Mouse (Mus musculus): ENCODE measurements around the gene Olfr520. TPM values are rescaled to one million over a fixed set of nuclear protein-coding genes. Genes with fewer than 3 reads are reported as not detected.
"Not testable (repeated sequence)": the region's sequence is repeated elsewhere in the genome, so short reads cannot be mapped to it uniquely, and the experiment has no call there.

Gene Olfr520
- polyA plus RNA-seq, 1 experiment from 2014 or later: not detected

DNA sequence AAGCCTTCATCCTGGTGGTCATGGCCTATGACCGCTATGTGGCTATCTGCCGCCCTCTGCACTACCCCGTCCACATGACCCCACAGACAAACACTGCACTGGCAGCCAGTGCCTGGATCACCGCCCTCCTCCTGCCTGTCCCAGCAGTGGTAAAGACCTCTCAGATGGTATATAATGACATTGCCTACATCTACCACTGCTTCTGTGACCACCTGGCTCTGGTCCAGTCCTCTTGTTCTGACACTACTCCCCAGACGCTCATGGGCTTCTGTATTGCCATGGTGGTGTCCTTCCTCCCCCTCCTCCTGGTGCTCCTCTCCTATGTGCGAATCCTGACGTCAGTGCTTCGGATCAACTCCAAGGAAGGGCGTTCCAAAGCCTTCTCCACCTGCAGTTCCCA, 5.4 kb downstream of the Olfr520 start:
- not testable (repeated sequence) for H3K9ac ChIP-seq (ENCODE audit: low read length); ATAC-seq (replicated peaks; ENCODE audit: extremely low read depth, insufficient read depth, low FRiP score); H3K27me3 ChIP-seq (ENCODE audit: control insufficient read depth, insufficient read depth, low read length); H3K4me1 ChIP-seq (ENCODE audit: control insufficient read depth, insufficient read depth, low read length); H3K36me3 ChIP-seq (ENCODE audit: control insufficient read depth, insufficient read depth); H3K27ac ChIP-seq (ENCODE audit: low read length); H3K9me3 ChIP-seq (replicated peaks; ENCODE audit: control insufficient read depth, low read length); H3K4me3 ChIP-seq (ENCODE audit: low read length); H3K4me2 ChIP-seq (ENCODE audit: low read depth, low read length)
- WGBS: 89% methylated on average over 9 of the region's 9 CpGs

DNA sequence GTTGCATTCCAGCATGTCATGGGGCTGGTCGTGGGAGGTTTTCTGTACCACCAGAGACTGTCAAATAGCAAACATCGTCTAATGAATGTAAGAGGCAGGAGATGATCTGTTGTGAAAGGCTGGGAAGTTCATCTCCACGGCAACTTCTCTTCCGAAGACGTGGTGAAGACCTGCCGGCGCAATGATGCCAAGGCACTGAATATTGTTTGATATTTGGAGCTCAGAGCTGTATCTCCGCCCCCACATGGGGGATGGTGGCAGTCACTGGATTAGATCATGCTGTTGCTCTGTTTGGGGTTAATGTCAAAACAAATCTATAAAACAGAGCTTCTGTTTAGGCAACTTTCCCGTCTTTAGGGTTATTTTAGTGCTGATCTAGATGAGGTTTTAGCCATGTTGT, 9.2 kb downstream of the Olfr520 start:
- Histone ChIP-seq H3K9me3 (replicated peaks; ENCODE audit: control insufficient read depth, low read length) (no peaks in the 10 kb centered on the region), H3K4me1 (ENCODE audit: control insufficient read depth, insufficient read depth, low read length) (peaks cover 2% of the 10 kb centered on the region; the same call in 1 of the 2 replicates), H3K4me3 (ENCODE audit: low read length) (no peak overlapping the region), H3K27ac (ENCODE audit: low read length) (no peak overlapping the region), H3K9ac (ENCODE audit: low read length) (no peak overlapping the region), H3K36me3 (ENCODE audit: control insufficient read depth, insufficient read depth) (no peaks in the 10 kb centered on the region), H3K27me3 (ENCODE audit: control insufficient read depth, insufficient read depth, low read length) (peaks cover 2% of the 10 kb centered on the region; the same call in 1 of the 2 replicates), H3K4me2 (ENCODE audit: low read depth, low read length) (no peak overlapping the region)
- no peak for ATAC-seq (replicated peaks; ENCODE audit: extremely low read depth, insufficient read depth, low FRiP score)
- 56% methylated on average over 9 of the region's 9 CpGs for WGBS

DNA sequence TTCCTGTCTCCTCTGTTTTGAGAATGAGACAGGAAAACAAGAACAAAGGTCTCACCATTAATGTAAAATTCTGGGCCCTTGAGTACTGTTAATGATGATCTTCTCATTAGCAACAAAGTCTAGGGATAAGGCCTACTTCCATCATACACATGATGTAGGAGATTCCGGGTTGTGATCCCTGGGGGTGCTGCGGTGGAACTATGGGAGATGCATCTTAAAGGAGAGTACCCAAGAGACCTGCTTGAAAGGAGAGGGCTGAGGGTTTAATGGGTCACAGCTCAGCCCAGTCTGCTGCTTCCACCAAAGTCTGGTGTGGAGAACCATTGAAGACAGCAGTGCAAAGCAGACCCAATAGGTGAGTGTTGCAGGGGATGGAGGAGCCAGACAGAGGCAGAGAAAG, 33.1 kb downstream of the Olfr520 start, which contains the start of gene Olfr521:
Gene Olfr521 (plus strand): TSS at position 301 of the 400 bp plus-strand sequence.
- 86% methylated on average over 2 of the region's 2 CpGs for WGBS
- ATAC-seq (replicated peaks; ENCODE audit: extremely low read depth, insufficient read depth, low FRiP score): no peak
- H3K9me3 ChIP-seq (replicated peaks; ENCODE audit: control insufficient read depth, low read length): peaks cover 9% of the 10 kb centered on the region
- H3K4me1 ChIP-seq (ENCODE audit: control insufficient read depth, insufficient read depth, low read length): no peaks in the 10 kb centered on the region
- H3K4me2 ChIP-seq (ENCODE audit: low read depth, low read length): no peak within 1 kb of the TSS
- no peak within 1 kb of the TSS for H3K4me3 ChIP-seq (ENCODE audit: low read length)
- H3K27me3 ChIP-seq (ENCODE audit: control insufficient read depth, insufficient read depth, low read length): no peaks in the 10 kb centered on the region
- H3K9ac ChIP-seq (ENCODE audit: low read length): no peak within 1 kb of the TSS
- no peaks in the 10 kb centered on the region for H3K36me3 ChIP-seq (ENCODE audit: control insufficient read depth, insufficient read depth)
- no peak within 1 kb of the TSS for H3K27ac ChIP-seq (ENCODE audit: low read length)

GRCm38 (mm10) chr7:99781385-99781784, 51.3 kb downstream of the Olfr520 start:
- no peak overlapping the region for H3K4me2 ChIP-seq (ENCODE audit: low read depth, low read length)
- no peaks in the 10 kb centered on the region for H3K36me3 ChIP-seq (ENCODE audit: control insufficient read depth, insufficient read depth)
- H3K4me3 ChIP-seq (ENCODE audit: low read length): no peak overlapping the region
- no peak overlapping the region for H3K9ac ChIP-seq (ENCODE audit: low read length)
- ATAC-seq (replicated peaks; ENCODE audit: extremely low read depth, insufficient read depth, low FRiP score): no peak
- no peaks in the 10 kb centered on the region for H3K27me3 ChIP-seq (ENCODE audit: control insufficient read depth, insufficient read depth, low read length)
- H3K9me3 ChIP-seq (replicated peaks; ENCODE audit: control insufficient read depth, low read length): no peaks in the 10 kb centered on the region; the same call in 1 of the 2 replicates
- WGBS: 62% methylated on average over 5 of the region's 5 CpGs
- no peak overlapping the region for H3K27ac ChIP-seq (ENCODE audit: low read length)
- no peaks in the 10 kb centered on the region for H3K4me1 ChIP-seq (ENCODE audit: control insufficient read depth, insufficient read depth, low read length)

DNA sequence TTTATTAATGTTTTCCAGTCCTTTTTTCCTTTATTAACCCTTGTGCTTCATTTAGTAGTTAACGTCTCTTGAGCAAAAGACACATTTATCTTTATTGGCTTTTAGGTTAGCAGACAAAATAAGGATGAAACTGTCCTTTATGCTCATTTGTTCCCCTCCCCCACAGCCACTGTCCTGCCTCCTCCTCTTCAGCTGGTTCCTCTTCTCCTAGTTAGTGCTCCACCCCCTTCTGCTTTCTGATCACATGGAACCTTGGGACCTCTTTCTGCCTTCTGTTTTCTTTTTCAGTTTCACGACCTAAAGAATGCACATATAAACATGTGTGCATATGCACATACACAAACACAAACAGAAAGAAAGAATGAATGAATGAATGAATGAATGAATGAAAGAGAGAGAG, 51.8 kb downstream of the Olfr520 start:
- ATAC-seq (replicated peaks; ENCODE audit: extremely low read depth, insufficient read depth, low FRiP score): no peak
- WGBS: 70% methylated on average over 2 of the region's 2 CpGs
- H3K4me3 ChIP-seq (ENCODE audit: low read length): no peak overlapping the region
- H3K9ac ChIP-seq (ENCODE audit: low read length): no peak overlapping the region
- no peak overlapping the region for H3K4me2 ChIP-seq (ENCODE audit: low read depth, low read length)
- H3K27ac ChIP-seq (ENCODE audit: low read length): no peak overlapping the region
- H3K27me3 ChIP-seq (ENCODE audit: control insufficient read depth, insufficient read depth, low read length): no peaks in the 10 kb centered on the region
- H3K4me1 ChIP-seq (ENCODE audit: control insufficient read depth, insufficient read depth, low read length): no peaks in the 10 kb centered on the region
- H3K9me3 ChIP-seq (replicated peaks; ENCODE audit: control insufficient read depth, low read length): no peaks in the 10 kb centered on the region; the same call in 1 of the 2 replicates
- no peaks in the 10 kb centered on the region for H3K36me3 ChIP-seq (ENCODE audit: control insufficient read depth, insufficient read depth)

DNA sequence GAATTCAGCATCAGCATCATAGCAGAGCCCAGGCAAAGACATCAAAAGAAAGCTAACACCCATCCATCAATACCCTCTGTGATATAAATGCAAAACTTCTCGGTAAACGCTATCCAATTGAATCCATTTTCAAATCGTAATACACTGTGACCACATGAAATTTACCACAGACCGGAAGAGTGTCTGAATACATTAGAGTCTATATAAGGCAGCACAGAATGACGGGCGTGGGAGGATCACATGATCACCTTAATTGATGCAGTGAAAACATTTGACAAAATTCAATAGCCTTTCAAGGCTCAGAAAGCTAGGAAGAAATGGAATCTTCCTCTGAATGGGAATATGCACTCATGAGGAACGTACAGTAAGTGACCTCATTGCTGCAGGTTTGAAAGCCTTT, 53.3 kb downstream of the Olfr520 start:
- H3K9me3 ChIP-seq (replicated peaks; ENCODE audit: control insufficient read depth, low read length): no peaks in the 10 kb centered on the region; the same call in 1 of the 2 replicates
- WGBS: 85% methylated on average over 7 of the region's 7 CpGs
- ATAC-seq (replicated peaks; ENCODE audit: extremely low read depth, insufficient read depth, low FRiP score): no peak
- no peak overlapping the region for H3K9ac ChIP-seq (ENCODE audit: low read length)
- H3K27me3 ChIP-seq (ENCODE audit: control insufficient read depth, insufficient read depth, low read length): no peaks in the 10 kb centered on the region
- H3K4me2 ChIP-seq (ENCODE audit: low read depth, low read length): no peak overlapping the region
- H3K36me3 ChIP-seq (ENCODE audit: control insufficient read depth, insufficient read depth): no peaks in the 10 kb centered on the region
- H3K4me1 ChIP-seq (ENCODE audit: control insufficient read depth, insufficient read depth, low read length): no peaks in the 10 kb centered on the region
- no peak overlapping the region for H3K4me3 ChIP-seq (ENCODE audit: low read length)
- H3K27ac ChIP-seq (ENCODE audit: low read length): no peak overlapping the region

DNA sequence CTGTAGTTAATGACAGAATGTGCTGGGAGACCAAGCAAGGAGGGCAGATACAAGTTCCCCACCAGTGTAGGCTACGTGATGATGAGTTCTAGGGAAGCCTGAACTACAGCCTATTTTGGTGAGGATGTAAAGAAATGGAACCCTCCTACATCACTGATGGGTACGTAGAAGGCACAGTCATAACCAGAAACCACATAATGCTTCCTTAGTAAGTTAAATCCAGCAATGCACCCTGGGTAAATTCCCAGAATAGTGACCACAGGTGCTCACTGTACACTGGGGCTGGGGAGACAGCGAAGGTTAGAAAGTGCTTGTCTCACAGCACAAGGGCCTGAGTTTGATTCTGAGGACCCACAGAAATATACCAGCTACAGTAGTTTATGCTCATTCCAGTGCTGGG, 55.5 kb downstream of the Olfr520 start:
- Histone ChIP-seq H3K4me3 (ENCODE audit: low read length) (no peak overlapping the region), H3K9me3 (replicated peaks; ENCODE audit: control insufficient read depth, low read length) (no peaks in the 10 kb centered on the region), H3K36me3 (ENCODE audit: control insufficient read depth, insufficient read depth) (no peaks in the 10 kb centered on the region), H3K27ac (ENCODE audit: low read length) (no peak overlapping the region), H3K27me3 (ENCODE audit: control insufficient read depth, insufficient read depth, low read length) (no peaks in the 10 kb centered on the region), H3K4me2 (ENCODE audit: low read depth, low read length) (no peak overlapping the region), H3K9ac (ENCODE audit: low read length) (no peak overlapping the region), H3K4me1 (ENCODE audit: control insufficient read depth, insufficient read depth, low read length) (no peaks in the 10 kb centered on the region)
- WGBS: 79% methylated on average over 3 of the region's 3 CpGs
- ATAC-seq (replicated peaks; ENCODE audit: extremely low read depth, insufficient read depth, low FRiP score): no peak

Other genes starting within 250 kb of the Olfr520 start
- 471 and 474 TPM in 2 replicates for gene Rps3, start 246.5 kb upstream of the Olfr520 start, polyA plus RNA-seq (2015; fragmentation: Nextera tagmentation; extraction: Ambion mirVana)
- 4.9 and 6.8 TPM in 2 replicates for gene Arrb1, start 194.8 kb upstream of the Olfr520 start, polyA plus RNA-seq (2015; fragmentation: Nextera tagmentation; extraction: Ambion mirVana)
- gene Tpbgl, start 103.2 kb upstream of the Olfr520 start, polyA plus RNA-seq (2015; fragmentation: Nextera tagmentation; extraction: Ambion mirVana): 2.5 TPM in 2 replicates
- gene Slco2b1, start 18.9 kb upstream of the Olfr520 start, polyA plus RNA-seq (2015; fragmentation: Nextera tagmentation; extraction: Ambion mirVana): 3.7 and 3.8 TPM in 2 replicates
- not detected in 2 replicates for gene Olfr521, start 33.2 kb downstream of the Olfr520 start, polyA plus RNA-seq (2015; fragmentation: Nextera tagmentation; extraction: Ambion mirVana)
- gene Neu3, start 98.1 kb downstream of the Olfr520 start, polyA plus RNA-seq (2015; fragmentation: Nextera tagmentation; extraction: Ambion mirVana): 4.7 and 5.2 TPM in 2 replicates
- 0.12 and 0.46 TPM in 2 replicates for gene Xrra1, start 128.8 kb downstream of the Olfr520 start, polyA plus RNA-seq (2015; fragmentation: Nextera tagmentation; extraction: Ambion mirVana)
- gene Spcs2, start 133.2 kb downstream of the Olfr520 start, polyA plus RNA-seq (2015; fragmentation: Nextera tagmentation; extraction: Ambion mirVana): 180 and 224 TPM in 2 replicates